Mouse (Mus musculus): ENCODE results near the gene Myh10. TPM values are rescaled to one million over a fixed set of nuclear protein-coding genes. Genes with fewer than 3 reads are reported as not detected.
A peak's percentile ranks its signal among the peaks of the same experiment; 100 is the strongest.

Gene Myh10
- total and polyA plus RNA-seq, 3 experiments = 0.38 to 2.7 (median 0.62) TPM

- Histone ChIP-seq H3K27me3 (replicated peaks) (no peaks in the 10 kb centered on the region), H3K4me1 (ENCODE audit: control insufficient read depth in 1 of 2, insufficient read depth in 2 of 2) (peaks cover 4 to 27% of the 10 kb centered on the region in 2 experiments; a peak in 3 of 4 replicates), H3K9me3 (replicated peaks; ENCODE audit: low read length) (no peaks in the 10 kb centered on the region), H3K27ac (ENCODE audit: insufficient read depth, low read depth) (no peak overlapping the region), H3K79me2 (replicated peaks; ENCODE audit: control insufficient read depth, extremely low read depth, insufficient read depth, poor library complexity, severe bottlenecking) (no peaks in the 10 kb centered on the region), H3K4me2 (ENCODE audit: insufficient read depth, low read depth, poor library complexity, severe bottlenecking) (no peak overlapping the region), H3K4me3 (replicated peaks in 1 of 3; ENCODE audit: low read depth in 2 of 3, low read length in 2 of 3, poor library complexity in 1 of 3) (no peak overlapping the region), H3K36me3 (replicated peaks in 1 of 2; ENCODE audit: control insufficient read depth in 1 of 2, insufficient read depth in 1 of 2, low read length in 1 of 2) (no peaks in the 10 kb centered on the region), H3K9ac (ENCODE audit: insufficient read depth, low read depth) (no peak overlapping the region)
- in situ Hi-C loops (cut with MboI; ENCODE audit: low pct_ligation_motif_present, low pct_unique_long_range_greater_than_20kb, low sequenced_read_pairs) (no loop called here), dilution Hi-C loops (cut with MboI; ENCODE audit: extremely low pct_ligation_motif_present, extremely low pct_unique_long_range_greater_than_20kb, low sequenced_read_pairs) (no loop called here)
- TF ChIP-seq EP300 (IDR thresholded peaks at IDR 0.05; ENCODE audit: low read length) (no peak), UBTF (IDR thresholded peaks at IDR 0.05; ENCODE audit: low read depth, low read length) (no peak), MEF2A (IDR thresholded peaks at IDR 0.05; ENCODE audit: borderline replicate concordance, low read depth, low read length) (no peak), MAX (IDR thresholded peaks at IDR 0.05; ENCODE audit: low read length) (0 out of 2 replicates have a peak, but pooled peaks have one; percentile 36), NRF1 (IDR thresholded peaks at IDR 0.05; ENCODE audit: low read depth, low read length) (no peak)
- DNase-seq (ENCODE audit: extremely low read depth) = peak; percentile 28
Observed at GRCm38 (mm10) chr11:68719774-68720173, 28.4 kb downstream of the Myh10 start.

DNA sequence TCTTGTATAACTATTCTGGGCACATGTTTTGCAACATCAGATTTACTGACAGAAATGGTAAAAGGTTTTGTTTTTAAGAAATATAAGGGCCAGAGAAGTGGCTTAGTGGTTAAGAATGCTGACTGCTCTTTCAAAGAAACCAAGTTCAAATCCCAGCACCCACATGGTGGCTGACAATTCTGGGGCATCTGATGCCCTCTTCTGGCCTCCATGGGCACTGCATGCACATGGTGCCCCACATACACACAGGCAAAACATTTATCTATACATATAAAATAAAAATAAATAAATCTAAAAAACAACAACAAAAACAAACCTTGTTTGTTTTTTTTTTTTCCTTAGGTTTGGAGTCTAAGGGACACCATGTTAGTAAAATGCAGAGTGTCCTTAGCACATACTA, 32.8 kb downstream of the Myh10 start:
- peaks cover 4 to 24% of the 10 kb centered on the region in 2 experiments; a peak in 3 of 4 replicates for H3K4me1 ChIP-seq (ENCODE audit: control insufficient read depth in 1 of 2, insufficient read depth in 2 of 2)
- H3K27ac ChIP-seq (ENCODE audit: insufficient read depth, low read depth) = no peak overlapping the region
- H3K4me2 ChIP-seq (ENCODE audit: insufficient read depth, low read depth, poor library complexity, severe bottlenecking) = no peak overlapping the region
- no peak overlapping the region for H3K9ac ChIP-seq (ENCODE audit: insufficient read depth, low read depth)
- H3K27me3 ChIP-seq (replicated peaks) = no peaks in the 10 kb centered on the region
- H3K4me3 ChIP-seq (replicated peaks in 1 of 3; ENCODE audit: low read depth in 2 of 3, low read length in 2 of 3, poor library complexity in 1 of 3) = no peak overlapping the region
- no peaks in the 10 kb centered on the region for H3K79me2 ChIP-seq (replicated peaks; ENCODE audit: control insufficient read depth, extremely low read depth, insufficient read depth, poor library complexity, severe bottlenecking)
- TF ChIP-seq SIN3A (IDR thresholded peaks at IDR 0.05; ENCODE audit: low read length) (no peak), JUND (conservative IDR thresholded peaks at IDR 0.05; ENCODE audit: low read depth, low read length) (no peak), EP300 (IDR thresholded peaks at IDR 0.05; ENCODE audit: low read length) (no peak), BHLHE40 (IDR thresholded peaks at IDR 0.05; ENCODE audit: low read depth, low read length) (no peak), ZMIZ1 (IDR thresholded peaks at IDR 0.05; ENCODE audit: low read depth, low read length) (no peak), RAD21 (IDR thresholded peaks at IDR 0.05; ENCODE audit: low read depth, low read length) (peak; percentile 83), CHD1 (IDR thresholded peaks at IDR 0.05; ENCODE audit: low read depth, low read length) (no peak), ZC3H11A (IDR thresholded peaks at IDR 0.05; ENCODE audit: low read depth, low read length) (peak; percentile 62), NRF1 (IDR thresholded peaks at IDR 0.05; ENCODE audit: low read depth, low read length) (no peak), NELFE (IDR thresholded peaks at IDR 0.05; ENCODE audit: low read depth, low read length) (no peak), MXI1 (IDR thresholded peaks at IDR 0.05; ENCODE audit: low read depth, low read length) (no peak), E2F4 (IDR thresholded peaks at IDR 0.05; ENCODE audit: insufficient replicate concordance, low read depth, low read length) (no peak), SMC3 (IDR thresholded peaks at IDR 0.05; ENCODE audit: low read depth, low read length) (peak; percentile 87), CHD2 (IDR thresholded peaks at IDR 0.05; ENCODE audit: low read length) (no peak), USF2 (conservative IDR thresholded peaks at IDR 0.05; ENCODE audit: low read depth, low read length) (no peak), CTCF (conservative IDR thresholded peaks at IDR 0.05 in 1 of 2, IDR thresholded peaks at IDR 0.05 in 1 of 2; ENCODE audit: low read depth in 2 of 2, low read length in 2 of 2) (peak; percentile 73 to 84), MYC (IDR thresholded peaks at IDR 0.05; ENCODE audit: low read depth, low read length) (peak; percentile 94), HCFC1 (IDR thresholded peaks at IDR 0.05; ENCODE audit: low read depth, low read length) (no peak), RCOR1 (conservative IDR thresholded peaks at IDR 0.05; ENCODE audit: low read depth, low read length) (no peak), IRF4 (IDR thresholded peaks at IDR 0.05; ENCODE audit: low read depth, low read length) (no peak)
- dilution Hi-C loops (cut with MboI; ENCODE audit: extremely low pct_ligation_motif_present, extremely low pct_unique_long_range_greater_than_20kb, low sequenced_read_pairs) = no loop called here
- DNase-seq (ENCODE audit: extremely low read depth) = peak; percentile 59
- H3K9me3 ChIP-seq (replicated peaks; ENCODE audit: low read length) = peaks cover 2% of the 10 kb centered on the region
- in situ Hi-C loops (cut with MboI; ENCODE audit: low pct_ligation_motif_present, low pct_unique_long_range_greater_than_20kb, low sequenced_read_pairs) = no loop called here
- no peaks in the 10 kb centered on the region for H3K36me3 ChIP-seq (replicated peaks in 1 of 2; ENCODE audit: control insufficient read depth in 1 of 2, insufficient read depth in 1 of 2, low read length in 1 of 2)
